Mouse (Mus musculus): ENCODE measurements around the gene Gm11037. TPM values are rescaled to one million over a fixed set of nuclear protein-coding genes. Genes with fewer than 3 reads are reported as not detected.

Gm11037 gene
- total RNA-seq, 2 experiments from 2014 or later = not detected

DNA sequence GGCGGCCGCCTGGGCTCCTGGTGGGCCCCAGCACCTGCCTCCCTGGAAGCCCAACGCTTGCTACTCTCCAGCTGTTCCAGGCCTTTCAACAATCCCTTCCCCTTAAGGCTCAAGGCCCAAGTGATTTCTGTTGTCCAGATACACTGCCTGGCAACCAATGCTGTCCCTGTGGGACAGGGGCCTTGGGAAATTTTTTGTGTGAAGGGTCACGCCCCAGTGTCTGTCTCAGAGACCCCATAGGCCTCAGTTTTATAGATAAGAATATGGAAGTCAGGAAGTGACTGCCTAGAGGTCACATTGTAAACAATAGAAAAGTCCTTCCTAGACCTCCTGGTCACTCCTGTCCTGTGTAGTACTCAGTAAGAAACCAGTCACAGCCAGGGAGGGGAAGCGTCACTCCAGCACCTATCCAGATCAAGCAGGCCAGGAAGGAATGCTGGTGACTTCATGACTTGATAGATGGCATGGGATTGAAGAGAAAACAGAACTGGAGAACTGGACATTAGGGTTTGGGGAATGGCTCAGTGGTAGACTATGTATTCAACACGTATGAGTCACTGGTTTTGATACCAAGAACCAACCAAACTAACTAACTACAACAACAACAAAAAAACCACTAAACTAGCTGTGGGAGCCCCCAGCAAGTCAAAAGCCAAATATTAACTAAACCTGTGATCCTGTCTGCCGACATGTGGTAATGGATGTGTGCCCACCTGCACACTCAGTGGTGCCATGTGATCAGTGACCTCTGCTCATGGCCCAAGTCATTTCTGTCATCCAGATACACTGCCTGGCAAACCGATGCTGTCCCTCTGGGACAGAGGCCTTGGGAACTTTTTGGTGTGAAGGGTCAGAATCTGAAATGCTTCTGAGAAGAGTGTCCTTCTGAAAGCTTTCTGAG is 15.3 kb downstream of the Gm11037 start:
- DNase-seq (ENCODE audit: low spot score in 2 of 2) = no peak

DNA sequence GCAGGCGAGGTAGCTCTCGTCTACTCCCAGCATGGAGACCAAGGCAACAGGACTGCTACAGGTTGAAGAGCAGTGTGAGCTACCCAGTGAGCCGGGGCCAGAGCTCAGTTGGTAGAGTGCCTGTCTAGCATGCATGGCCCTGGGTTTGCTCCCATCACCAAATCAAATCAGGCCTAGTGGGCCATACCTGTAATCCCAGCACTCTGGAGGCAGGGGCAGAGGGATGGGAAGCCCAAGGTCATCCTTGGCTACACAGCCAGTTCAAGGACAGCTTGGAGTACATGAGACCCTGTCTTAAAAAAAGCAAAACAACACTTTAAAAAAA is 15.9 kb downstream of the Gm11037 start:
- no peak for DNase-seq (ENCODE audit: low spot score in 2 of 2)

DNA sequence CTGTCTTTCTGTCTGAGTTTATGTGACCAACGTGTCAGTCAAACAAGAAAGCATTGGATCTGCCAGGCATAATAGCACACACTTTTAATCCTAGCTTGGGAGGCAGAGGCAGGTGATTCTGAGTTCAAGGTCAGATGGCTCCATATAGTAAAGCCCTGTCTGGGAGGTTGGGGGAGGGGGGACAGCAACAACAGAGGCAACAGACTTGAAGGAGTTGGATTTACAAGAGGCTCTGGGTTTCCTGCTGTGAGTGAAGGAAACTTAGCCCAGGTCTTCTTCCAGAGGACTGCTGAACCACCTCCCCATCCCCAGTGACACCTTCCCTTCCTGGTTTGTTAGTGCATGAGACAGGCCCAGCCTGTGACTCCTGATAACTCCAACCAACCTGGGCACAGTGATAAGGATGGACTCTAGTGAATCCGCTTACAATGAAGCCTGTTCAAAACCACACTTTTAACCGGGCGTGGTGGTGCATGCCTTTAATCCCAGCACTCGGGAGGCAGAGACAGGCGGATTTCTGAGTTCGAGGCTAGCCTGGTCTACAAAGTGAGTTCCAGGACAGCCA is 19.0 kb downstream of the Gm11037 start:
- no peak for DNase-seq (ENCODE audit: low spot score in 2 of 2)

DNA sequence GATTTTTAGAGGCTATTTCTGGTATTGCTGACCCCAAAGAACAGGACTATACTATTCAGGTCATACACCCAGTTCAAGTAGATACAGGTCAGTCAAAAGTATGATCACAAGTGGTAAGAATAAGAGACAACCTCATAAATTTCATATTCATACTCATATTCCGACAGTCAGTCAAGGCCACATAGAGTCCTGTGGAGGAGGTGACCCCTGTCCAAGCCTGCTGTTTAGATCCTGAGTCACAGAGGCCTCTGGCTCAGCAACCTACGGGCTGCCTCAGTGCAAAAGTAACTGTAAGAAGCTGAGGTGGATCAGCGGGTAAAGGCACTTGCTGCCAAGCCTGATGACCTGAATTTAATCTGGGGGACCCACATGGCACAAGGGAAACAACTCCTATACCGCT is 20.7 kb downstream of the Gm11037 start:
- DNase-seq (ENCODE audit: low spot score in 2 of 2) = no peak

DNA sequence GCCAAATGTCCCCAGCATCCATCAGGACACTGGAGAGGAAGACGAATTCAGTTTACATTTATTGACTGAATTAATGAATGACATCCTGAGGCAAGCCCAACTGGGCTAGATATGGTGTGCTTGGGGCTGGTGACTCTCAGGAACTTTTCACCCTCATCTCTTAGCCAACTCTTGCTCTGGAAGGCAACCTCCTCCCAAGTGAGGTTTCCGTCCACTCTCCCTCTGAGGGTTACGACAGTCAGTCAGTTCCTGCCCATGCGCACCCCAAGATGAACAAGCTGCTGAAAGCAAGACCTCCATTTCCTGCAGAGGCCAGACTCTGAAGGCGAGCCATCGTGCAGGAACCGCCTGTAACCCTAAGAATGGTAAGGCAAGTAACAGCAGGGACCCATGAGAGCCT is 23.7 kb downstream of the Gm11037 start:
- DNase-seq (ENCODE audit: low spot score in 2 of 2) = no peak

DNA sequence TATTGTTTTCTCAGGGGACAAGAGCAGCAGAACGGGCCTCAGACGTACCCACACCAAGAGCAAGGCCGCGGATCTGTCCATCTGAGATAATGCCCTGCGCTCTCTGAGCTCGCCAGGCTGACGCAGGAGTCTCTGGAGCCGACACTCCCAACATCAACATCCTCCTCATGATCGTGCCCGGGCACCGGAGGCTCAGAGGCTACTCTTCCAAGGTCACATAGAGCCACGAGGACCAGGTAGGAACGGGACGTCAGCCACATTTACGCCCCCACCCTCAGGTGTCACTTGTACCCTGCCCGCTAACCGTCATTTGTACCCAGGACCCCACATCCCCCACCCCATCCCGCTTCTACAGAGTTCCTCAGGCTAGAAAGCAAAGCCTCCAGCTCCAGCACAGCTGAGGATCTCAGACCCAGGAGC is 26.2 kb downstream of the Gm11037 start:
- DNase-seq (ENCODE audit: low spot score in 2 of 2) = no peak

DNA sequence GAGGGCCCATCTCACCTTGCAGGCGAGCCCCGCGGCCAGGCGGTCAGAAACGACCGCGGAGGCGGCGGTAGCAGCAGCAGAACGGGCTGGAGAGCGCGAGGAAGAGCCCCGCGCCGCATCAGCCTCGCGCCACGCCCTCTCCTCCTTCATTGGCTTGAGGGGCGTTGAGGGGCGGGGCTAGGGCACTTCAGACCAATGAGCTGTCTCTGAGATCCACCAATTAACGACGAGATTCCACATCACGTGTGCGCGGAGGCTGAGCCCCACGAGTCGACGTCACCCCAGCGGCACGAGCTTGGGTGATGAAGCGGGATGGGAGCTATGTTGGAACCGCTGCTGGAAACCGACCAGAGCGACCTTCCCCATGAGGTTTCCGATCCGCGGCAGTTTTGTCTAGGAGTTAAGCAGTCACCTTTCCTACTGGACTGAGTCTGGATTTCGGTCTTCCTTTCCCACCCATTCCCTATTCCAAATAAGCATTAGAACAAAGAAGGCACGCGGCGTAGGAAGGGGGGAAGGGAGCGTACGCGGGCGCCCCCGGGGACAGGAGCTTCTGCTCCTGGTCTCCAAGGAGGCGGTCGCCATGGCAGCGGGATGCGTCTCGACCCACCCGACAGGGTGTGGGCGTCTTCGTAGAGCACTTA is 26.8 kb downstream of the Gm11037 start, which contains the start of gene 1700037H04Rik:
Gene 1700037H04Rik, minus strand, starts transcription at position 144 of the 644 bp plus-strand sequence.
- DNase-seq (ENCODE audit: low spot score in 2 of 2) = peak; percentile 75 to 86

DNA sequence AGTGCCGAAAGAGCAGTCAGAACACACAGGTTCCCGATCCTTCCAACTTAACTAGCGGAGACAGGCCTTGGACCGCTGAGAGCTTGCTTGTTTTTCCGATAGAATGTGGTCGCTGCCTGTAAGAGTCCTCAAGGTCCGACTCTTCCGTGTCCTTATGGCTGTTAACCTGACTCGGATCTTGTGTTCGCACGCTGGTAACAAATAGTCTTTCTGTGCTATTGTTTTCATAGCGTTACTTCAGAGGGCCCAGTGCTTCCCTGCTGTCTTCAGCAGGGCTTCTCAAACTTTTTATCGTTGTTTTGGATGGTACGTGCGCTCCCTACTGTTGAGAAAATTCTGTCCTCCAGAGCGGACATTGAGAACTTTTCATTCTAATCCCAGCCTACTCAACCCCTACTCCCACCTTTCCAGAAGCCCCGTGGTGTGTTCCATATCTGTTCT is 27.4 kb downstream of the Gm11037 start:
- DNase-seq (ENCODE audit: low spot score in 2 of 2) = no peak

DNA sequence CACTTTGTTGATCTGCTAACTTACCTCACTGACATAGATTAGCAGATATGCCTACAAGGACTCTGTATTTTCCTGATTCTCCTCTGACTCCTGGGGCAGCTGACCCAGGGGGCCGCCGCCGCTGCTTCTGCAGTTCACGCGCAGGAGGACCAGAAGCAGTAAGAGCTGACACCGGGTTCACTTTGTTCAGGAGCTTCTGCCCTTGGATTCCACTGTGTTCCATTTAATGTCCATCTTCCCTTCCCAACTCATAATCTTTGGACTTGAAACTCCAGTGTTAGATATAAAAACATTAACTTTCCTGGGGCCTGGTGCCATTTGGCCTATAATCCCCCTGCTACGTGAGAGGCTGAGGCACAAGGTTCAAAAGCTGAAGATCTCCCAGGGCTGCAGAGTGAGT is 30.6 kb downstream of the Gm11037 start:
- DNase-seq (ENCODE audit: low spot score in 2 of 2) = no peak

DNA sequence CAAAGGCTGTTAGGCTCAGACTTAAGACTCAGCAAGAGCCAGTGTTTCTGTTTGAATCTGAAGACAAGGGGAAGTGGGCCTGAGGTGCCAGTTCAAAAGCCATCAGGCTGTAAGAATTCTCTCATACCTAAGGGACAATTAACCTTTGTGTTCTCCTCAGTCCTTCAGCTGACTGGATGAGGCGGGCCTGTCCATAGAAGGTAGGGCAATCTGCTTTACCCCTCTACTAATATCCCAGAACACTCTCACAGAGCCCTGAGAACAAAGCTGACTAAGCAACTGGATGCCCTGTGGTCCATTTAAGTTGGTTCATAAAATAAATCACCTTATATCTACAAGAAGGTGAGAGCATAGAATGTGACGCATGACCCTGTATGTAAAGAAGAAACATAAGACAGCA is 32.9 kb downstream of the Gm11037 start:
- DNase-seq (ENCODE audit: low spot score in 2 of 2) = no peak

DNA sequence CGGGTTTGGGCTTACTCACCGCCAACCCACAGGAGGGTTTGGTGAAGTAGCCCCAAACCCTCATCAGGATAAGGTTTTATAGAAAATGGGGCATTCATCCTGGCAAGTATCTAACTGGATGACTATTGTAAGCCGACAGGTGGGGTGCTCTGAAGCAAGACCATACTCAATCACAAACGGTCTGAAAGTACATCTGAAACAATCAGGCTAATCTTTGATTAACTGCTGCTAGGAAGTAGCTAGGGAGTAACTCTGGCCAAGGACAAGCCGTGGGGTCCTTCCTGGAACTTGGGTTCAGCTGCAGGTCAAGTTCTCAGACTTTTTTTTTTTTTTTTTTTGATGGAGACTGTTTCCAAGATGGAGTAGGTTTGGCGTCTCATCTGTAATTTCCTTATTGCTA is 34.7 kb downstream of the Gm11037 start:
- DNase-seq (ENCODE audit: low spot score in 2 of 2) = no peak

DNA sequence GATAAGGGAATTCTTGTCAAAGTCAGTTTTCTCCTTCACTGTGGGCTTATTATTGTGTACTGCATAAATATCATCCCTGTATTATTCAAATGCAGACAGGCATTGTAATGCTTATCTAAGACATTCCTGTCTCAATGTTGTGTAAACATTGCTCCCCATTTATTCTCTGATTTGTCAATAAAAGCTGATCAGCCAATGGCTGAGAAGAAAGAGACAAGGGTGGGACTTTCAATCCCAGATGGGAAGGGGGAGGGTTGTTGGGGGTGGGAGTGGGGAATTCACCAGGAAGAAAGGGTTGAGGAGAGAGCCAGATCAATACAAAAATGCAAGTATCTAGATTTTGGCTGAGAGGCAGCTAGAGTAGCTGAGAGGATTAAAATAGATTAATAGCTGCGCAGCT is 35.6 kb downstream of the Gm11037 start:
- no peak for DNase-seq (ENCODE audit: low spot score in 2 of 2)

DNA sequence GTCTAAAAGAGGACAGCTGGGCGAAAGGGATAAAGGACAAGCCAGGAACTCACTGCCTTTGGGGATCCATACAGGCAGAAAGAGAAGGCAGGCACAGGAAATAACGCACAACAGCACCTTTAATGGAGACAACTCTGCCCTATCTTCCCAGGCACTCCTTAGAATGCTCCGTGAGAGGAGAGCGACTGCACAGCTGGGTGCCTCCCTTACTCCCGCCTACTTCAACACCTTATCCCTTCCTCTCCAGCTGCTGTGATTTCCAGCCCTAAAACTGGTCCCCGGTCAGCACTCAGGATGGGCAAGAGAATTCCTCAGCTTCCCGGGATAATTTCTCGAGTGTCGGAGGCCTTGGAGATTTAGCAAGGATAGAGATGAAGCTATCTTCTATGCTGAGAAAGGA is 37.6 kb downstream of the Gm11037 start:
- no peak for DNase-seq (ENCODE audit: low spot score in 2 of 2)

DNA sequence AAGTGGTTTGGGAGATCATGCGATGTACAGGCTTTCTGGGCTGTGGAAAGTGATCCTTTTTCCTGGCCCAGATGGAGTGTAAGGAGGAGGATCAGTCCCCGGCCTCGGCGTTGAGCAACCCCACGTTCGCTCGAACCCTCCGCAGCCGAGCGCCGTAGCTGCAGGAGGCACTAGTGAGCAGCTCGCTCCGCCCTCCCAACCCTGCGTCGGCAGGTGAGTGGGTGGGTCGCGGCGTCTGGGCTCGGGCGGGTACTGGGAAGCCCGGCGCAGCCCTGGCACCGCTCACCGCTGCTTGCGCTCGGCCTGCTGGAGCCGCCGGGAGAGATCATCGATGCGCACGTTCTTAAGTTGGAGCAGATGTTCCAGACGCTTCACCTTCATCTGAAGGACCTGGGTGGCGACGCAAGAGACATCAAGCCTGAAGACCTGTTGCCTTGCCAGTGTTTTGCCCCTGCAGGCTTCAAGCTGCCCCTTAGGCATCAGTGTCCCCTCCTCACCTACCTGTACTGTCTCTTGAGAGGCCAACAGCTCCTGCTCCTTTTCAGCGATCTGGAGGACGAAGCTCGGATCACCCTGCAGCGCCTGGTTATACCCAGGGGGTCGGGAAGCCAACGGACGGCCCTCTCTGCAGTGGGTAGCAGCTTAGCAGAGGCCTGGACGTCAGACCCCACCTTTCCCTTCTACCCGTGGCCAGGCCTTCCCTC is 38.3 kb downstream of the Gm11037 start:
- peak in 1 of 2 experiments; percentile 38 for DNase-seq (ENCODE audit: low spot score in 2 of 2)

DNA sequence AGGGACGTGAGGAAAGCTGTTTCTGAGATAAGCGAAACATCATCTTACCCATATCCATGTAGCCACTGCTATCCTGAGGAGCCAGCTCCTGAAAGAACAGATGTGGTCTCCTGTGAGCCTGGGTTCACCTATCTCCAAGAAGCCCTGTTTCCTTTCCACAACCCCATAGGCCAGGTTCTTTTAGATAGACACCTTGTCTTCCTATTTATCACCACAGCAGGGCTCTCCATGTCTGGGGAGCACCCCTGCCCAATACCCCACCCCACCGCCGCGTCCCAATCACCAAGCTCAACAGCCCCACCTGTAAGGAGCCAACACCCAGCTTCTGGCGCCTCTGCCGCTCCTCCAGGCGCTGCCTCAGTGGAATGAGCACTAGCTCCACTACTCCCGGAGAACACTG is 39.0 kb downstream of the Gm11037 start:
- no peak for DNase-seq (ENCODE audit: low spot score in 2 of 2)

DNA sequence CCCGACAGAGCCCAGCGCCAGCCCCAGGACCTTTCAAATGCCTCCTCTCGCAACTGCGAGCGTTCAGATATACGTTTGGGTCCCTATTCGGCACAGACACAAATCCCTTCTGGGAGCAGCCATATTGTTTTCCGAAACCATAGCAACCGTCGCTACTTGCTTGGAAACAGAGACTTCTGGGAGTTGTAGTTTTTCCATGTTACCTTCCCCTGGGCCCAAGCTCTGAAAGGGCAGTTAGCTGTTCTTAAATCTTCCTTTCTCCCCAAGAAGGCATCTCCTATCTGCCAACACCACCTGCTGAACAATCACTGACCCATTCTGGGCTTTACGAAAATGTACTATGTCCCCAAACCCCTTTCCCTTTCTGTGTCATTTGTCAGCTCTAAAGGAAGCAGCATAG is 41.4 kb downstream of the Gm11037 start:
- DNase-seq (ENCODE audit: low spot score in 2 of 2) = no peak

DNA sequence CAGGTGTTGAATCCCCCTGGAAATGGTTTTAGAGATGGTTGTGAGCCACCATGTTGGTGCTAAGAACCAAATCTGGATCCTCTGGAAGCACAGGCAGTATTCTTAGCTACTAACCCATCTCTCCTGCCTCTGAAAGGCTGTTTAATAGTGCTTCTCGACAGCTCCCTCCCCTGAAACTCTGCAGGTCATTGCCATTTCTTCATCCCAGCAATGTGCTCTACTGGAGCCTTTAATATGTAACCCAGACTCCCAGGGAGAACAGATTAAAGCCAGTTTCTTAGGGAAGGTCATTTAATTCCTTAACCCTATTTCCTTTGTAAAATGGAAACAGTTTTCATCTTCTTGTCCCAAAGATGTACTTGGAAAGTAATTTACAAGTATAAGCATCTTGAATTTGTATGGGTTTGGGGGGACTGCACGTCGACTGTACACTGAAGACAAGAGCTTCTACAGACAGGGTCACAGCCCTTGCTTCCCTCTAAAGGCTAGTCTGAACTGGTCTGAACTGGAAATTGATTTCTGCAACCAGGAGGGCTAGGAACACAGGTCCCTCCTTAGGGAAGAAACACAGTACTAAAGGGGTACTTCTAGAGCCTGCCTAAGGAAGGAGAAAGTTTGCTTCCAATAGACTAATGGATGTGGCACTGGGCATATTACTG is 42.1 kb downstream of the Gm11037 start:
- DNase-seq (ENCODE audit: low spot score in 2 of 2) = no peak

DNA sequence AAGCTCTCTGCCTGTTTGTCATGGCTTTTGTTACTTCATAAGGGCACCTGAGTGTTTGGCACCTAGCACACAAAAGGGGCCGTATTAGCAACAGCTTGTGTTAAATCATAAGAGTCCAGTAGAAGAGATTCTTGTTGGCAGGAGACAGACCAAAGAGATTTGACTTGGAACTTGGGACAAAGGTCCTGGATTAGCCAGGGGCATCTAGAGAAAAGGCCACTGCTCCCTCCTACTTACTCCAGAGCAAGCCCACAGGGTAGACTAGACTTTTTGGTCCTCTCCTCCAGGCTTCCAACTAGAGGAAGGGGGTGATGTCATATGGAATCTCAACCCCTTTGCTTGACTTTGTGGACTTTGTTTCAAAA is 42.6 kb downstream of the Gm11037 start:
- no peak for DNase-seq (ENCODE audit: low spot score in 2 of 2)

DNA sequence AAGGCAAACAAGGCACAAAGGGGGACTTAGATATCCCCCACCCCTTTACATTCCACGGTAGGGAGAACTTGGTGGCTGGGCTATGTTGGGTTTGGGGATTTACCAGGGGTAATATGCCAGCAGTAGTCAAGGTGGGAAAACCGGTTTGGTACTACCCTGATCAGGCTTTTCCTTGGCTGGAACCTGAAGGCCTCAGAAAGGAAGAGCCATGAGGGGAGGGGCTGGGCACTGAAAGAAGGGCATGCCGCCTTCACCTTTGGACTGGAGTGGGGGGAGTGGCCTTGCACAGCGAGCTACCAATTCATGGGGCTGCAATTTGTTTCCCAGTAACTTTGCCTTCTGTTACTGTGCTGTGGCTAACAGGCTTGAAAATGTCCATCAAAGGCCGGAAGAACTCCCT is 43.2 kb downstream of the Gm11037 start:
- no peak for DNase-seq (ENCODE audit: low spot score in 2 of 2)

DNA sequence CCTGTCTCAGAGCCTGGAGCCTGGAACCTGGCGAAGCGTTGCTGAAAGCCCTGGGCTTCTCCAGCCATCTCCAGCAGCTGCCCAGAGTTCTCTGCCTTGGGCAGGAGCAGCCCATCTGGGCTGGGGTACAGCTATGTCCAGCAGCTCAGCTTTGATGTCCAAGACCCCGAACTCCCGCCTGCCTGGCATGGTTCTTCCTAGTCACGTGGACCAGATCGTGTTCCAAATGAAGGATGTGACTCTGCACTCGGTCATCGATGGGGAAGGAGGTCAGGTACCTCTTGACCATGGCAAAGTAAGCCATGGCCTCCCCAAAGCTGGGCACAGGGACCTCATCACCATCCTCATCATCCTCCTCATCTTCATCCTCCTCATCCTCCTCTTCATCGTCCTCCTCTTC is 44.6 kb downstream of the Gm11037 start:
- DNase-seq (ENCODE audit: low spot score in 2 of 2) = no peak

DNA sequence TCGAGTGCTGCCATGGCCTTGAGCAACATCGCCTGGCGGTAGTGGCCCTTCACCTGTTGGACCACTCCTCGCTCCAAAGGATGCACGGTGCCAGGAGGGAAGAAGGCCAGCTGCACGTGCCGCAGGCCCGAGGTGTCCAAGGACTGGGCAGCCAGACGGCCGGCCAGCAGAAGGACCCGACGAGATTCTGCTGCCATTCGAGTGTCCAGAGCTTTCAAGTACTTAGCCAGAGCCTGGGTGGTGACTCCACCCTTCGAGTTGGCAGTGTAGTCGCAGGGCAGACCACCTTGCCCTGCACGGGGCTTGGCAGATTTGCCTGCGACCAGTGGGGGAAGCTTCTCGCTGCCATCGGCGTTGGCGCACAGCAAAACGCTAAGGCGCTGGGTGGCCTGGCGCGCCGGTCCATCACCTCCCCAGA is 45.5 kb downstream of the Gm11037 start:
- DNase-seq (ENCODE audit: low spot score in 2 of 2) = no peak

Data from adrenal gland, postnatal 4 days (tissue).